Mouse (Mus musculus): ENCODE data around the gene Gm2016.
"Not testable (repeated sequence)": the region's sequence is repeated elsewhere in the genome, so short reads cannot be mapped to it uniquely, and the experiment has no call there.

The Gm2016 gene

GRCm38 (mm10) chr12:87873772-87874171 lies at the start of gene Gm2016:
Gm2016 (plus strand) TSS chr12:87874072.
- DNase-seq = not testable (repeated sequence)

DNA sequence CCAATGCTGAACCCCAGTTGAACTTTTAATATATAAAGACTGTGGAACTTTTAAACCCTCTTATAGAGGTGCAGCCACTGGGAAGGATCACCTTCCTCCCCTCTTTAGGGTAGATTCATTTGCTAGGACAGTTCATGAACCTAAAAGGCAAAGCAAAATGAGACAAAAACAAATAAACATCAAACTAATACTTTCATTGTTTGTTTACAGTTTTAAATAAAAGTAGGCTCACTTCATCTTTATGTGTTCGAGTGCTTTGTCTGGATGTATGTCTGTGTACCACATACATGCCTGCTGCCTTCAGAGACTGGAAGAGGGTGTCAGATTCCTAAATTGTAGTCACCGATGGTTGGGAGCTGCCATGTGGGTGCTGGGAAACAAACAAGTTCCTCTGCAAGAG lies 31.6 kb upstream of the Gm2016 start, which contains the start of gene Gm2001:
Gm2001 (minus strand) TSS at position 101 of the 400 bp plus-strand sequence.
- DNase-seq = not testable (repeated sequence)

GRCm38 (mm10) chr12:87850657-87851056 lies 23.2 kb upstream of the Gm2016 start:
- not testable (repeated sequence) for DNase-seq

DNA sequence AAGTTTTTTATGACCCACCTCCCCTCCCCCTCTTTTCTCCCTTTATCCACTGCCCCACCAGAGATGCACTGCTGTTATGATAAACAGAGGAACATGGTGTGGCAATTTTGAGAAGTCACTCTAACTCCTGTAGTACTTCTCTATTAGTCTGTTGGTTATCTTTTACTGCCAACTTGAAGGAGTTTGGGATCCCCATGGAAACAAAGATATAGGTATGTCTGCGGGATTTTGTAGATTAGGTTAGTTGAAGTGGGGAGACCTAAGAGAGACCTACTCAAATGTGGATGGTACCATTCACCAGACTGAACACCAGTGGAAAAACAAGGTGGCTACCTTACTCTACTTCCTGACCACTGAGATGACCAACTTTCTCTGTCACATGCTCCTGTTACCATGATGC lies 17.8 kb upstream of the Gm2016 start:
- DNase-seq = not testable (repeated sequence)

GRCm38 (mm10) chr12:87861740-87862692 lies 11.9 kb upstream of the Gm2016 start:
- not testable (repeated sequence) for DNase-seq

DNA sequence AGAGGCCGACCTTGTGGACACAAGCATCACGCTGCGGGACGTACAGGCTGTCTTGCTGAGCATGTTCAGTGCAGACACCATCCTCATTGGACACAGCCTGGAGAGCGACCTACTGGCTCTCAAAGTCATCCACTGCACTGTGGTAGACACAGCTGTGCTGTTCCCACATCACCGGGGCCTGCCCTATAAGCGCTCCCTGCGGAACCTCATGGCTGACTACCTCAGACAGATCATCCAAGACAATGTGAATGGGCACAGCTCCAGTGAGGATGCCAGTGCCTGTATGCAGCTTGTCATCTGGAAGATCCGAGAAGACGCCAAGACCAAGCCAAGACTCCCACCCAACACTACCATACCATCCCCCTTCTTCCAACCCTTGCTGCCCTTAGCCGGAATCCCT lies 10.2 kb upstream of the Gm2016 start:
- not testable (repeated sequence) for DNase-seq

- DNase-seq = not testable (repeated sequence)
These were observed 9.8 kb upstream of the Gm2016 start for GRCm38 (mm10) chr12:87864048-87864447.

DNA sequence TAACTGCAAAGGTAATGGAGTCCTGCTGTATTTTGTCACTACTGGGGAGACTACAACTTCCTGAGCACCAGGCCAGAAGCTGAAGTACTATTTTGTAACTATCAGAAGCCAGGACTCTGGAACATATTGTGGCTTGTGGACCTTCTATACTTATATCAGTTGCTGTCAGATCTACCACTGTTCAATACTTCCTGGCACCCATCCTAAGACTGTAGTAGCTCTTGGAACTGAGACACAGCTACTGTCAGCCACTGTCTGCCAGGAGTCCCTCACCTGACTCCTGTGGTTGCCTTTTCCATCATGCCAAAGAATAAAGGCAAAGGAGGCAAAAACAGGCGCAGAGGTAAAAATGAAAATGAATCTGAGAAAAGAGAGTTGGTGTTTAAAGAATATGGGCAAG lies 21.2 kb downstream of the Gm2016 start, which contains the start of gene Gm2022:
Gm2022 (plus strand) TSS at position 301 of the 400 bp plus-strand sequence.
- DNase-seq = not testable (repeated sequence)

DNA sequence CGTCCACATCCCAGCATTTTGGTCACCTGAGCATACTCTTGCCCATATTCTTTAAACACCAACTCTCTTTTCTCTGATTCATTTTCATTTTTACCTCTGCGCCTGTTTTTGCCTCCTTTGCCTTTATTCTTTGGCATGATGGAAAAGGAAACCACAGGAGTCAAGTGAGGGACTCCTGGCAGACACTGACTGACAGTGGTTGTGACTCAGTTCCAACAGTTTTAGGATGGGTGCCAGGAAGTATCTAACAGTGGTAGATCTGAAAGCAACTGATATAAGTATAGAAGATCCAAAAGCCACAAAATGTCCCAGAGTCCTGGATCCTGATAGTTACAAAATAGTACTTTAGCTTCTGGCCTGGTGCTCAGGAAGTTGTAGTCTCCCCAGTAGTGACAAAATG lies 45.8 kb downstream of the Gm2016 start, which contains the start of gene Gm2035:
Gm2035 (minus strand) TSS at position 137 of the 400 bp plus-strand sequence.
- not testable (repeated sequence) for DNase-seq

Measured in thymus, postnatal 14 days (tissue).